Mouse (Mus musculus) adrenal gland, postnatal 36 days (tissue): Measurements from ENCODE around the gene Rnf26. TPM values are rescaled to one million over a fixed set of nuclear protein-coding genes. Genes with fewer than 3 reads are reported as not detected.

ENCODE experiments used
- DNase-seq, 2 experiments: peaks; one replicate each; pipeline ENCODE4 v3.0.0; 2021; ENCODE audit warnings: mixed read lengths in 1 of 2
- total RNA-seq, 2 experiments: library from RNA; stranded (reverse); gene quantifications; 2 replicates each; pipeline ENCODE4 v1.2.3; 2021

The Rnf26 gene
- total RNA-seq, 2 experiments from 2014 or later = 28.0 to 32.7 TPM

DNA sequence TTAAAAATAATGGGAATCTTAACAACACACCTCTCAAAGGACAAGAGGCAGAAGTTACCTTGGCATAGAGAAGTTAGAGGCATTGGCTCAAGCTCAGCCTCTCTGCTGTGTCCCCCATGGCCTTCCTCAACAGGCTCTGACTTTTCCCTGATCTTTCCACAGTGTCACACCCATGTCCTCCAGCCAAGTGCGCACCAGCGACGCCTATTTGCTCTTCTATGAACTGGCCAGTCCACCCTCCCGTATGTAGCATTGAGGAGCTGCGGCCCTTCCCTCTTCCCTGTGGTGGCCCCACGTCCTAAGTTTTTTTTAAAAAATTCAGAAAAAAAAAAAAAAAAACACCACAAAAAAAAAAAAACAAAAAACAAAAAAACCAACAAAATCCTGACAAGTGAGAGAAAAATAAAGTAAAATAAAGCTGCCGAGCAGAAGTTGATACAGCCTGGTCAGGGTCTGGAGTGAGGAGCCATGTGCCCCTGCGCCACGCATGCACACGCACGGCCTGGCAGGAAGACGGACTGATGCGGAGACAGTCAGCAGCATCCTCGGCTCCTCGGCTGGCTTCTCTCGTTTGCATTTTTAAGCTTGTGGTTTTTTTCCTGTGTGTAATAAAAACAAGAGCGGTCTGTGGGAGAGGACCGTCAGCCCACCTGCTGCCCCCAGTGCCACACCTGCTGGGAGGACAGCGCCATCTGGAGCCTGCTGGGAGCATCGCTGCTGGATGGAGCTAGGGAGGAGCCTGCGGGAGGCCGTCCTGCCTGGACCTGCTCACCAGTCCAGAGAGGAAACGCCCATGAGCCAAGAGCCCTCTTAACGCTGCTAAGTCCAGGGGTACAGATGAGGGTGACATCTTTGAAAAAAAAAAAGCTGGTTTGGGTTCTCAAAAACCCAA, 19.5 kb downstream of the Rnf26 start:
- DNase-seq = peak; percentile 76 to 80

GRCm38 (mm10) chr9:44088877-44089608, 24.3 kb downstream of the Rnf26 start:
- no peak for DNase-seq

DNA sequence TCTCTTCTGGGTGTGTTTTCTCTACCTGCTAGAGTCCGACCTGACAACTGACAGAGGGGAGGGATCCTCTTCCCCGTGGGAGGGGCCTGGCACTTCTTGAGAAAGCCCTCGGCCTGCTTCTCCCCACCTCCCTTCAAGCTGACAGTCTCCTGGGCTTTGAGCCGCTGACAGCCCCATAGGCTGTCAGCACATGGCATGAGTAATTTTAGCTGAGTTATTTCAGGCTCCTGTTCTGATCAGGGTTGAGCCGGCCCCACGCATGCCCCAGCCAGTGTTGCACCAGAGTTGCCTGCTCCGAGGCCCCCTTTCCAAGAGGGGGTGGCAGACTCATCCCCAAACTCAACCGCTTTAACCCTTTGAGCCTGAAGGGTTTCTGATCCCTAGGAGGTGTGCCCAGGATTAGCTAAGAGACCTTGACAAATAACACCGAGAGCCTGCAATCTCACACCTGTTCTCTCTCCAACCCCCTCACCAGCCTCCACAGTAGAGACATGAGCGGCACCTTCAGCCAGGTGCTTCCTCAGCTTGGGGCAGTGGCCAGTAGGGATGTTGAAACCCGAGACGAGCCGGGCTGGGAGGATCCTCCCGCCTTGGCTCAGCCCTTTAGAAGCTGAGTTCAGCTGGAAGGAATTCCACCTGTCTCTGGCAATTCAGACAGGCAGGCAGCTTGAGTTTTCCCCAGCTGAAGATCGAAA, 25.4 kb downstream of the Rnf26 start:
- DNase-seq = peak; percentile 46 to 59

DNA sequence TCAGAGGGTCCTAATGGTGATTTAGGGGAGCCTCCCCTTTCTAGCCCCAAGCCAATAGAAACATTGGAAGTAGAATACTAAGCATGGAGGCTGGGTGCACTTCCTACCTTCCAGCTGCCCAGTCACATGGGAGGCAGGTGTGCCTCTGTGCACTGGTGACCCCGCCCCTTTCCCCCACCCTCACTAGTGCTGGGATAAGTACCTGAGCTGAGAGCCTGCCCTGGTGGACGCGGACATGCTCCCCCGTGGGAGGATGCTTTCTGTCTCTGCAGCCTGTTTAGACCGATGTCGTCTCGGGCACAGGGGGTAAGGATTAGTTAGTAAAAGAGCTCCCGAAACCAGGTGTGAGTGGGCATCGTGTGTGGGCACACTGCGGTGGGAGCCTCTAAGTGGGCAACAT, 26.4 kb downstream of the Rnf26 start:
- no peak for DNase-seq

GRCm38 (mm10) chr9:44085741-44086665, 27.3 kb downstream of the Rnf26 start:
- peak; percentile 54 to 78 for DNase-seq

DNA sequence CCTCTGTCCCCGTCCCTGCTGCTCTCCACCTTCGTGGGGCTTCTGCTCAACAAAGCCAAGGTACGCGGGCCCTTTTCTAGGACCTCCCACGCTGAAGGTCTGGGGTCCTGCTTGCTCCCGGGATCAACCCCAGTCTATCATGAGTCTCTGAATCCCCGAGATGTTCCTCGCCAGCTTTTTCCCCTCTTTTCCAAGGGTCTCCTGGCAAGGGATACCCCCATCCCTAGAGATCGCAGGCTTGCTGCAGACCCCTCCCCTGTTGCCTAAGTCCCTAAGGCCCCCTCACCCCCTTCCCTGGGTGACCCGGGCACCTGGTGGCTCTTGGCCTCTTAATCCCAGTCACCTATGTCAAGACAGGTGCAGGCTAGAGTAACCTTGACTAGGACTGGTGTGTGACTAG, 28.0 kb downstream of the Rnf26 start:
- DNase-seq = no peak

GRCm38 (mm10) chr9:44084659-44085229, 28.6 kb downstream of the Rnf26 start:
- DNase-seq = peak; percentile 99 to 100

GRCm38 (mm10) chr9:44084236-44084635, 29.1 kb downstream of the Rnf26 start:
- DNase-seq = no peak

GRCm38 (mm10) chr9:44083392-44084121, 29.8 kb downstream of the Rnf26 start:
- DNase-seq = no peak

DNA sequence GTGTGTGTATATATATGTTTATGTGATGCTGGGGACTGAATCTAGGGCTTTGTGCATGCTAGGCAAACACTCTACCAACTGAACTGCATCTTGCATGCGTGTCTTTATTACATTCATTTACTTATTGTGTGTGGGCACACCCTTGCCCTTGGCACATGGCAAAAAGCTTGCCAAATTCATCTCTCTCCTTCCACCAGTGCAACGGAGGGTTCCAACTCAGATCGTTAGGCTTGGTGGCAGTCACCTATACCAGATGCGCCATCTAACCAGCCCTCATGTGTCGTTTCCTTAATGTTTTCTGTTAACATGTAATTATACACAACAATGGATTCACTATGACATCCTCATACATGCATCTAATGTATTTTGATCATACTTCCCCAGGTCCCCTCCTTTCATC, 31.1 kb downstream of the Rnf26 start:
- DNase-seq = no peak

GRCm38 (mm10) chr9:44081581-44081980, 31.7 kb downstream of the Rnf26 start:
- no peak for DNase-seq

- DNase-seq = no peak
These were observed 32.4 kb downstream of the Rnf26 start for GRCm38 (mm10) chr9:44080953-44081352.

DNA sequence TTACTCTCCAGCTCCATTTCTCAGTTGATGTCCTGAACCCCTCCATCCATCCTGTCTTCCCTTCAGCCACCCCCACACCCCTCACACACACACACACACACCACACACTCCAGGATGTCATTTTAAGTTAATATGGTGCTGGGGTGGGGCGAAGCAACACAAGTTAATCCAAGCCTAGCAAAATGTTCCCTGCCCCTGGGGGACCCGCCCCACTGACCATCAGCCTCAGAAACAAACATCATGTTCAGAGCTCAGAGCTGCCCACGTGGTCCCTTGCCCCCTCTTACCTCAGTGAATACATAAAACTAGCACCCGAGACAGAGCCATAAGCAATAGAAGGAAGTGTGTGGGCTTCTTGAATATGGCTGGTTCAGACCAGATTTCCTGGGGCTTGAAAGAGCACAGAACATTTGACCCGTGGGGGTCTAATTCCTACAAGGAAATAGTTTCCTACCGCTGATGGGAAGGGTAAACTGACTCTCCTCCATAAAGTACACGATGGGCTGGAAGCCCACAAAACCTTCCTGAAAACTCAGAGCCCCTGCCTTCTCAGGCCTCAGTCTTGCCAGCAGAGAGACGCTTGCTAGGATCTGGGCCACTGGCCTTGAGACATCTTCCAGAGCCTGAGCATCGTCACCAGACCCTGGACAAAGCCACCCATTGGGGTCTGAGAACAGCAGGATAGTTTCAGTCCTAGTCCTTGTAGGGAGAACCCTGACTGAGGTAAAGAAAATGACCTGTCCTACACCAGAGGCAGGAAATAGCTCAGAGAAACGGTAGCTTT, 33.1 kb downstream of the Rnf26 start:
- no peak for DNase-seq

DNA sequence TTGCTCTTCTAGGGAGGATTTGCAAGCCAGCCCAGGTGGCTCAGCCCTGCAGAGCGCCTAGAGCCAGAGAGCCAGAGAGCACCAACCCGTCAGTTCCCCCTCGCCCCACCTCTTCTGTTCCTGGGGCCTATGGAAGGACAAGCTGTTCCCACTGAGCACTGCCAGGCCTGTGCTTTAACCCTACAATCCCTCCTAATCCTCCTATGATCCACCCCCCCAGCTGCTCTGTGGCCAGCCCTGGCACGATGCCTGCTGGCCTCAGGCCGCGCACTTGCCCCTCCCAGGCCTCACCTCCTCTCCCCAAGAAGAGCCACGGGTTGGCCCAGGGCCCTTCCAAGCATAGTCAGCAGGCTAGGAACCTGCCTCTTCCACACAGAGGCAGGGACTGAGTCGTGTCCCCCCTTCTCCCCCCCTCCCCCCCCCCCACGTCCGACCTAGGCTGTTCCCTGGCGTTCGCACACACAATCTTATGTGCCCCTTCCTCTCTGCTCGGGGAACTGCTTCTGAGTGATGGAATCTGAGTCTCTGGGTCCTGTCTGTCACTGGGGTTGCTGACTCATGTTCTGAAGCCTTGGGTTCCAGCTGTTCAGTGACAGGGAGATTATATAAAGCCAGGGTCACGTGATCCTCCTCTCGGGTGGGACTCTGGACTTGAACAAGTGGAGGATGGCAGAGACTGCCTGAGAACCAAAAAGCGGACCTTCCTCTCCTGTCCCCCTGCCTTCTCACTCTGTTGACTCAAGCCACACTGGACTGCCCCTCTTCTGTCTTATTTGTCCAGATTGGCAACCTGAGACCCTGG, 34.2 kb downstream of the Rnf26 start:
- peak; percentile 90 to 92 for DNase-seq

- DNase-seq = no peak
These were observed 35.0 kb downstream of the Rnf26 start for GRCm38 (mm10) chr9:44078136-44078797.

DNA sequence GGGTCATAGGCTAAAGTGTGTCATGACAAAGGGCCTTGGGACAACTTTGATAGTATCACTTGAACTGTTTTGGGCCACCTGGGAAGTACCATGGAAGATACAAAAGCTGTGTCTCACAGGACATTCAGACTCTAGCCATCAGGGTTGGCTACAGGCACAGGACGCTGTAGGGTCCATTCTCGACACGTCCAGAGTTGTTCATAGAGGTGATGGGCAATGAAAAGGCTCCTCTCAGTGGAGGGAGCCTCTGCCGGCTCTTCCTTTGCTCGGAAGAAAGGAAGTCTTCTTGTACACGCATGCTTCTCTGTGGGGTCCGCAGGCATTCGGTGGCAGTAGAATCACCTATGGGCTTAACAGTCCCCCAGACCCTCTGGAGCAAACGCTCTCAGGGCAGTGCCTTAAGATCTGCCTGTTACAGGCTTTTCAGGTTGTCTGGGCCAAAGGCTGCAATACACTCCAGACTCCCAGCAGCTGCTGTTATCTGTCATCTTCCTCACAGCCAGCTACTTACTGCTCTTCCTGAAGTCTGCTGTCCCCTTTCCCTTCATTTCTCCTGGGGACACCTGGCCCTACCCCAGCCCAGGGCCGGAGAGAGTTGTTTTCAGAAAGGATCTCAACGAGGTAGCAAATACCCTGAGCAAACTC, 35.9 kb downstream of the Rnf26 start:
- DNase-seq = no peak

DNA sequence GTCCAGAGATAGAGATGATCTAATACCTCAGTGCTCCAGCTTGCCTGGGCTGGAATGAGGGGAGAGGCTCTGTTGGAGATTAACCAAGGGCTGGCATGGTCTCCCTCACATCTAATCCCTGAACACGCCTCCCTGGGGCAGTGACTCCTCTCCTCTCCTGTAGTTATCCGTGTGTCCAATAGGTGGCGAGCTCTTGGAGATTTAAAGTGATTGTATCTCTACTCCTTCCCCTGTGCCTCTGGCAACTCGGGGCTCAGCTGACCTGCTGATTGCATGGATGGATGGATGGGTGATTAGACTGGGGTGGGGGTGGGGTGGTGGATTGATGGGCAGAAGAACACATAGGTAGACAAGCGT, 36.6 kb downstream of the Rnf26 start:
- peak; percentile 60 to 69 for DNase-seq
